9 mouse cellular contexts compared by ENCODE assay signal in genomic region chr3:121370301-121370700, GRCm38 (mm10). TPM values are rescaled to one million over a fixed set of nuclear protein-coding genes. Genes with fewer than 3 reads are reported as not detected.
A peak's percentile ranks its signal among the peaks of the same experiment; 100 is the strongest.
DNase-seq lines count a peak whose midpoint lies in the region; ATAC-seq and TF ChIP-seq lines count a peak whose summit lies in the region.
"Had no signal": no experiment of that assay in that cellular context is flagged by ENCODE, and none has a peak within 500 bp of the region (broad histone marks: within the 10 kb centered on the region; RNA-seq: fewer than 3 reads in every experiment).

No protein-coding gene starts in this region.

- H3K4me1 ChIP-seq in liver, adult 2 months (ENCODE audit: control insufficient read depth, insufficient read depth, low read length): peaks cover 5% of the 10 kb centered on the region
- 0 out of 2 replicates have a peak, but pooled peaks cover 3% of the 10 kb centered on the region for H3K4me1 ChIP-seq in liver, embryonic 11.5 days (replicated peaks; ENCODE audit: control insufficient read depth, insufficient read depth, low read length)
- H3K4me1 ChIP-seq in bone marrow, adult 2 months (ENCODE audit: control insufficient read depth, insufficient read depth, low read length): peaks cover 5% of the 10 kb centered on the region; the same call in 1 of the 2 replicates

- H3K4me3 ChIP-seq in liver, adult 2 months (ENCODE audit: insufficient read depth, low read depth, low read length): no peak overlapping the region
- no peak overlapping the region for H3K4me3 ChIP-seq in liver, embryonic 11.5 days (ENCODE audit: low read depth, low read length)
- H3K4me3 ChIP-seq in bone marrow, adult 2 months (replicated peaks; ENCODE audit: control insufficient read depth, low read depth, low read length): peak overlapping the region; percentile 55

- H3K36me3 ChIP-seq in liver, adult 2 months (ENCODE audit: control insufficient read depth, insufficient read depth, low read length): no peaks in the 10 kb centered on the region
- H3K36me3 ChIP-seq in liver, embryonic 11.5 days (ENCODE audit: control insufficient read depth, insufficient read depth, low read length): no peaks in the 10 kb centered on the region

- peak overlapping the region; percentile 31; the same call in 1 of the 2 replicates for H3K27ac ChIP-seq in liver, adult 2 months (replicated peaks; ENCODE audit: insufficient read depth, low read depth, low read length)
- H3K27ac ChIP-seq in liver, embryonic 11.5 days (ENCODE audit: low read depth, low read length): no peak overlapping the region
- peak overlapping the region; percentile 55 for H3K27ac ChIP-seq in bone marrow, adult 2 months (ENCODE audit: control insufficient read depth, insufficient read depth, low read depth, low read length, poor library complexity)

- WGBS in liver, adult 2 months: 85% methylated on average over 13 of the region's 13 CpGs
- 75% methylated on average over 13 of the region's 13 CpGs for WGBS in liver, embryonic 11.5 days
- 18% methylated on average over 13 of the region's 13 CpGs for WGBS in bone marrow, adult 2 months

- intact Hi-C loops in left cerebral cortex, postnatal 4 days (cut with DNase I): no loop called here

- no peak for TF ChIP-seq CTCF in liver, adult 2 months (IDR thresholded peaks at IDR 0.05; ENCODE audit: low read depth, low read length)
- no peak for TF ChIP-seq CTCF in bone marrow, adult 2 months (IDR thresholded peaks at IDR 0.05; ENCODE audit: control insufficient read depth, insufficient read depth, low read length)

- H3K4me2 ChIP-seq in liver, embryonic 11.5 days: no peak overlapping the region
- H3K4me2 ChIP-seq: midbrain, embryonic 11.5 days had no signal

- no peaks in the 10 kb centered on the region for H3K79me2 ChIP-seq in liver, adult 2 months (ENCODE audit: control insufficient read depth, insufficient read depth, low read length)

- no peak for ATAC-seq in liver, embryonic 11.5 days (replicated peaks; ENCODE audit: low FRiP score)

- DNase-seq in liver, adult 2 months (ENCODE audit: extremely low read depth, low read depth, low spot score): no peak
- no peak for DNase-seq in liver, embryonic 11.5 days (ENCODE audit: low spot score)
- peak; percentile 40 for DNase-seq in lung, postnatal 36 days
- peak; percentile 86 for DNase-seq in thymus, postnatal 0 days (ENCODE audit: low spot score)
- DNase-seq in left cerebral cortex, postnatal 4 days: no peak
- DNase-seq in kidney, adult 11 months: no peak
- DNase-seq: cerebellum, adult 8-10 months had no signal

- no peaks in the 10 kb centered on the region for H3K27me3 ChIP-seq in liver, adult 2 months (ENCODE audit: control insufficient read depth, insufficient read depth, low read length)
- H3K27me3 ChIP-seq in liver, embryonic 11.5 days (replicated peaks; ENCODE audit: control insufficient read depth, insufficient read depth, low read length): no peaks in the 10 kb centered on the region

- TF ChIP-seq POLR2A in liver, adult 2 months (IDR thresholded peaks at IDR 0.05; ENCODE audit: extremely low read depth, insufficient read depth, low read length): no peak
- no peak for TF ChIP-seq POLR2A in bone marrow, adult 2 months (IDR thresholded peaks at IDR 0.05; ENCODE audit: borderline replicate concordance, control insufficient read depth, low read depth, low read length)

- no peak overlapping the region; the same call in 1 of the 2 replicates for H3K9ac ChIP-seq in liver, adult 2 months (ENCODE audit: low read depth, low read length)
- no peak overlapping the region for H3K9ac ChIP-seq in liver, embryonic 11.5 days (ENCODE audit: low read depth, low read length)

- H3K9me3 ChIP-seq in liver, embryonic 11.5 days (ENCODE audit: control insufficient read depth, low read length): no peaks in the 10 kb centered on the region

RNA-seq across cellular contexts. Expression of gene Cnn3, which starts 56.0 kb away (rescaled TPM):
- 146 and 163 TPM in 2 replicates for total RNA-seq in liver, adult 2 months (2014; rRNA removed)
- 92.4 and 116 TPM in 2 replicates for polyA plus RNA-seq in liver, adult 2 months (2012; rRNA removed)
- polyA plus RNA-seq in liver, embryonic 11.5 days (2014; fragmentation: Nextera tagmentation; extraction: Ambion mirVana): 294 and 295 TPM in 2 replicates
- 26.3 and 64.4 TPM in 2 replicates for polyA plus RNA-seq in bone marrow, adult 2 months (2011; ENCODE audit: insufficient read depth, insufficient read length, low replicate concordance, missing spikeins)
- polyA plus RNA-seq in thymus, postnatal 0 days (2015; fragmentation: Nextera tagmentation; extraction: Ambion mirVana): 435 and 448 TPM in 2 replicates
- 100 to 1,000 TPM; 101 to 110 TPM for total RNA-seq in left cerebral cortex, postnatal 4 days (2021)

Comparison
In these comparisons a context has a peak if more than half of its experiments do, and no peak if none do; other contexts are left out.
1. DNase-seq: peak in lung, postnatal 36 days (single experiment) and thymus, postnatal 0 days (single experiment); none in liver, adult 2 months (single experiment), liver, embryonic 11.5 days (single experiment), left cerebral cortex, postnatal 4 days (single experiment) and kidney, adult 11 months (single experiment).